Mouse (Mus musculus): ENCODE data around the gene Defa34. TPM values are rescaled to one million over a fixed set of nuclear protein-coding genes. Genes with fewer than 3 reads are reported as not detected.
"Not testable (repeated sequence)": the region's sequence is repeated elsewhere in the genome, so short reads cannot be mapped to it uniquely, and the experiment has no call there.

Gene Defa34
- not detected for total RNA-seq (2021)

DNA sequence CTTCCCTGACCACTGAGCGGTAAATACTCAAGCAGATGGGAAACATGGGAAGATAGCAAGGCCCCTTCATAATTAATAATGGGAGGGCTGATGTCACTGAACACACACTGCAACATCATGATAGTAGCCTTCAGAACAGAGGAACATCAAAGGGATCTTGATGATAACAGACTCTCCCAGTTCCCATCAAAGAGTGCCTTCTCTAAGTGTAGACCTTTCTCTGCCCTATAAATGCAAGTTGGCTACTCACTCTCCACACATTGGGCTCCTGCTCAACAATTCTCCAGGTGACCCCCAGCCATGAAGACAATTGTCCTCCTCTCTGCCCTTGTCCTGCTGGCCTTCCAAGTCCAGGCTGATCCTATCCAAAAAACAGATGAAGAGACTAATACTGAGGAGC lies at the start of gene Defa34:
Gene Defa34, plus strand, starts transcription at position 301 of the 400 bp plus-strand sequence.
- DNase-seq; intact Hi-C loops (cut with DNase I): not testable (repeated sequence)

DNA sequence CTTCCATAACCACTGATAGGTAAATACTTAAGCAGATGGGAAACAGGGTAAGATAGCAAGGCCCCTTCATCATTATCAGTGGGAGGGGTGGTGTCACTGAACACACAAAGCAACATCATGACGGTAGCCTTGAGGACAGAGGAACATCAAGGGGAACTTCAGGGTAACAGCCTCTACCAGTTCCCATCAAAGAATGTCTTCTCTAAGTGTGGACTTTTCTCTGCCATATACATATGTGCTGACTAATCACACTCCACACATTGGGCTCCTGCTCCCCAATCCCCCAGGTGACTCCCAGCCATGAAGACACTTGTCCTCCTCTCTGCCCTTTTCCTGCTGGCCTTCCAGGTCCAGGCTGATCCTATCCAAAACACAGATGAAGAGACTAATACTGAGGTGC lies 47.7 kb upstream of the Defa34 start, which contains the start of gene Defa26:
Gene Defa26, plus strand, starts transcription at position 301 of the 400 bp plus-strand sequence.
- intact Hi-C loops (cut with DNase I); DNase-seq: not testable (repeated sequence)

DNA sequence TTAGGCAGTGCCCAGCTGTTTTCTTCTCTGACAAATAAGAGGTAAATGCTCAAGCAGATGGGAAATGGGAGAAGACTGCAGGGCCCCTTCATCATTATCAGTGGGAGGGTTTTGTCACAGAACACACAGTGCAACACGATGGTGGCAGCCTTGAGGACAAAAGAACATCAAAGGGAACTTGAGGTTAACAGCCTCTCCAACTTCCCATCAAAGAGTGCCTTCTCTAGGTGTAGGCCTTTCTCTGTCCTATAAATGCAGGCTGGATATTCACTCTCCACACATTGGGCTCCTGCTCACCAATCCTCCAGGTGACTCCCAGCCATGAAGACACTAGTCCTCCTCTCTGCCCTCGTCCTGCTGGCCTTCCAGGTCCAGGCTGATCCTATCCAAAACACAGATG lies 10.1 kb upstream of the Defa34 start, which contains the start of gene Defa17:
Gene Defa17, plus strand, starts transcription at position 301 of the 400 bp plus-strand sequence.
- intact Hi-C loops (cut with DNase I); DNase-seq: not testable (repeated sequence)

DNA sequence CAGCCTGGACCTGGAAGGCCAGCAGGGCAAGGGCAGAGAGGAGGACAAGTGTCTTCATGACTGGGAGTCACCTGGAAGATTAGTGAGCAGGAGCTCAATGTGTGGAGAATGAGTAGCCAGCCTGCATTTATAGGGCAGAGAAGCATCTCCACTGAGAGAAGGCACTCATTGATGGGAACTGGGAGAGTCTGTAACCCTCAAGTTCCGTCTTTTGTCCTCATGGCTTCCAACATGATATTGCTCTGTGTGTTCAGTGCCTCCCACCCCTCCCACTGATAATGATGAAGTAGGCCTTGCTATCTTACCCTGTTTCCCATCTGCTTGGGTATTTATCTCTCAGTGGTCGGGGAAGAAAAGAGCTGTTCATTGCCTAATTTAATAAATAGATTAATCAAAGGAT lies 37.9 kb downstream of the Defa34 start, which contains the start of gene AY761184:
Gene AY761184, minus strand, starts transcription at position 101 of the 400 bp plus-strand sequence.
- intact Hi-C loops (cut with DNase I); DNase-seq: not testable (repeated sequence)

Other genes starting within 250 kb of the Defa34 start
- gene Defa36, start 238.4 kb upstream of the Defa34 start, total RNA-seq (2021): not detected
- gene Gm7849, start 209.2 kb upstream of the Defa34 start, total RNA-seq (2021): not detected
- not detected for gene Defa20, start 156.5 kb upstream of the Defa34 start, total RNA-seq (2021)
- not detected for gene Defa32, start 136.8 kb upstream of the Defa34 start, total RNA-seq (2021)
- not detected for gene Defa37, start 100.4 kb upstream of the Defa34 start, total RNA-seq (2021)
- gene Defa28, start 82.8 kb upstream of the Defa34 start, total RNA-seq (2021): not detected
- gene Gm7861, start 71.3 kb upstream of the Defa34 start, total RNA-seq (2021): not detected
- gene Defa26, start 47.6 kb upstream of the Defa34 start, total RNA-seq (2021): not detected
- gene Defa17, start 10.0 kb upstream of the Defa34 start, total RNA-seq (2021): not detected
- not detected for gene AY761184, start 37.8 kb downstream of the Defa34 start, total RNA-seq (2021)
- gene Defa24, start 68.7 kb downstream of the Defa34 start, total RNA-seq (2021): not detected
- gene Defb50, start 157.7 kb downstream of the Defa34 start, total RNA-seq (2021): not detected
- gene Defb2, start 174.1 kb downstream of the Defa34 start, total RNA-seq (2021): not detected
- not detected for gene Defb10, start 193.1 kb downstream of the Defa34 start, total RNA-seq (2021)
- not detected for gene Defb9, start 219.6 kb downstream of the Defa34 start, total RNA-seq (2021)
- gene Defb11, start 240.6 kb downstream of the Defa34 start, total RNA-seq (2021): not detected